Mouse (Mus musculus): ENCODE data around the gene Metrn.

Metrn gene

DNA sequence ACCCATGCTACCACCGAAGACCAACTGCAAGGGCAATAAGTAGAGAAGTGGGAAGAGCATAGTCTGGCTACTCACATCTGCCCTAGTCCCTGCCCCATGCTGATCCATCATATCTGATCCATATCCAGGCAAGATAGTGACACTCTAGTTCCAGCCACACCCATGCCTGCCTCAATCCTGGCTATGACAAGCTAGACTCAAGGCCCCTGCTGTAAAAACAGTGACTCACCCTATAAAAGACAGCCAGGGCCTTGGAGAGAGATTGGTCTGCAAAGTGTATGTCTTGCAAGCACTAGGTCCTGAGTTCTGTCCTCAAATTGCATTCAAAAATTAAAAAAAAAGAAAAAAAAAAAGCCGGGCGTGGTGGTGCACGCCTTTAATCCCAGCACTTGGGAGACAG is 9.6 kb upstream of the Metrn start:
- no peak for DNase-seq

DNA sequence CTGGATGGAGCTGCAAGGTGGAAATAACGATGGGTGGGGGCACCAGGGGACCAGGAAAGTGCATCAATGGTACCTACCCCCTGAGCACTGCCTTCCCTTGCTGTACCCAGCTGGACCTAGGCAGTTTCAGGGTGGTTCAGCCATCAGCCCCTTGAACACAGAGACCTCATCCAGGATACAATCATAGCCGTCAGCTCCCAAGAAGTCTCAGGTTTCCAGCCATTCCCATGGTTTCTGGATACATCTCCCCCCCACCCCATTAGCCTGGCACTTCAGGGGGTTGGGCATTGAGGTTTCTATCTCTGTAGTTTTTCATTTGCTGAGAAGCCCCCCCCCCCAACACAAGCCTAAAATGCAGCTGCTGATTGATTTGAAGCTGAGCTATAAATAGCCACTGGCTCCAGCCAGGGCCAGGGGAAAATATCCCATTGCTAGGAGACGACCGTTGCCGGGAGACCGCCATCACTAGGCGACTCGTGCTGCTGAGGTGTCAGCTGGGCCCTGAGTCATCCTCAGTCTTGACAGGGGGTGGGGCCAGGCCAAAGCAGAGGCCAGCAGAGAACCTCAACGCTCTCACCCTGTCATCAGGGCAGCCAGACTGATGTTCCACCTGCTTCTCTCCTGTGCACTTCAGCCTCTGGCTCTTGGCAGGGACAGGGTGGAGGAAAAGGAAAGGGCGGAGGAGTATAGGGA is 6.0 kb upstream of the Metrn start:
- DNase-seq = no peak

DNA sequence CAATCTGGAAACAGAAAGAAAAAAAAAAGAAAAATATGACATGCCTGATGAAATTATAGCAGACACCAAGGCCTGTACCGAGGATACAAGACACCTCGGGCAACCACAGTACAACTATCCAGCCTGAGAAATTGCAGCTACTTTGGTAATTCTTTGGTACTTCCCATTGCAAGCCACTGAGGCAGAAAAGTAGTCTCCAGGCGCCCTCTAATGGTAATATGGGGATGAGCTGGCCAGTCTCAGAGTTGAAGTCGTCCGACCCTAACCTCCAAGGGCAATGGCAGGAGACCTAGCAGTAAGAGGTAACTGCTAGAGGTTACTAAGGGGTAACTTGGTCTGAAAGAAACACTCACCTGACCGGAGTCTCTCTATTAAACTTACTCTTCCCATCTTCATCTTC is 4.1 kb upstream of the Metrn start:
- DNase-seq = peak; percentile 80

DNA sequence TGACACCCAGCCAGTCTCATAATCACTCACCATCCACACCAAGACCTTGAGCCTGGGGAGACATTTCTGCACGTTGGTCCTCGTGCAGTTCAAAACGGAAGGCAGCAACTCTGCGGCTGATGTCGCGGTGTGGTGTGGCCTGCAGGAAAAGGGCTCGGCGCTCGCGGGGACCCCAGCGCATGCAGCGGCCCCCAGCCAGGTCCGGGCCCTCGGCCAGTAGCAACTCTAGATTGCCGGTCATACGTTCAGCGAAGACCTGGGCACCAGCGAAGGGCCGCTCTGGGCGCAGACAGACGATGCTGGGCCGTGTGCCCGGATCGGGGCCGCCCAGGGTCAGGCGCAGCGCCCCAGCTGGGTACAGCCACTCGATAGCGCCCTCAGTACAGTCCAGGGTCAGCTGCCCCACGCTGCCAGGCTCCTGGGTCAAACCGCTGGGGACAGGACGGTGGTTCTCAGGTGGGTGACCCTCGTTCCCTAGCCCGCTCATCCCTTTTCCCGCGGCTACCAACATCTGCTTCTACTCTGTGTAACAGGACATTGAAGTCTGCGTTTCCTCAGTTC is 645 bp downstream of the Metrn start:
- peak; percentile 40 for DNase-seq

DNA sequence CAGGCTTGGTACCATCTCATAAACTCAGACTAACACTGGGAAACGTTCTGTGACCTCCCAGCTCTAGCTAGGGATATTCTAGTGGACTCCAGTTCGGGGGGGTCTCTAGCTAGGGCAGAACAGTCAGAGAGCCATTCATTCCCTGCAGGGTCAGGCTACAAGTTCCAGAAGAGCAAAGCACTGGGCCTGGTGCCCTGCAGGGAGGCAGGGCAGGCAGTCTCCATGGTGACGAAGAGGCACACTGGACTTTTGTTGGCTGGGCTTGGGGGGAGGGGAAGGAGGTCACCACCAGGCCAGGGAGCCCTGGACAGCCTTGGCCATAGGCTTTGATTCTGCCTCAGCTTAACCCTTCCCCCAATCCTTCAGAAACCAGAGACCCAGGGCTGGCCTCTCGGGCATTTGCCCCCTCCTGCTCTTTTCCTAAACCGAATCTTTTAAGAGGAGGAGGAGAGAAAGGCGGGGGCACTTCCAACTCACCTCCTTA is 1.3 kb downstream of the Metrn start, which contains the start of gene AC134908.4:
Gene AC134908.4 (minus strand): TSS at position 51 of the 484 bp plus-strand sequence.
- no peak for DNase-seq

DNA sequence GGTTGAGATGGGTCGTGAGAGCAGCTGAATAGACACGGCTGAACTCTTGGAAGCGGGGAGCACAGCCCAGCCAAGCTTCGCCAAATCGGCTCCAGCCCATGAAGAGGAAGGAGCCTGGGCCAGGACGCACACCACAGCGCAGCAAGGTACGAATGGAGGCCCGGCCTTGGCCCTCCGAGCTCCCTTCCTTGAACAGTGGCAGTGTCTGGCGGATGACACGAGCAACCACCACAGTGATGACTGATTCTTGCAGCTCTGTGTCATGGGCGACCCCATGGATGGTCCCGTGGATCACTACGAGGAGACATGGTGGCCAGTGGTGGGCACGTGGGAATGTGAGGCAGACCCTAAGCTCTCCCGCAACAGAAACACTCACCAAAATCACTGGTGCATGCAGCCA is 1.9 kb downstream of the Metrn start:
- no peak for DNase-seq

DNA sequence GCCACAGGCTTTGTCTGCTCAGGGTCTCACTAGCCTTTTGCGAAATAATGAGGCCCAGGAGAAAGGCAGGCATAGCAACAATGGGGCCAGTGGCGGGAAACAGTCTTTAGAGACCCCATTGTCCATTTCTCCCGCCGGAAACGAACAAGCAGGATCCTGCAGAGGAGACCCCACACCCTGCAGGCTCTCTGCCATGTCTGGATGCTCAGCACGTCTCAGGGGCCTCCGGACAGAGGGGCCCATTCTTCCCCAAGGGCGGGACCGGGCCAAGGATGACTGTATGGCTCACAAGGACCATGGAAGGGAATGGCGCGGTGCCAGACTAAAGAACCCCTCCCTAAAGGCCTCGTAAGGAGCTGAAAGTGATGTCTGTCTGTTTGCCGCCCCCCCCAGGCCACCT is 2.7 kb downstream of the Metrn start:
- DNase-seq = no peak

DNA sequence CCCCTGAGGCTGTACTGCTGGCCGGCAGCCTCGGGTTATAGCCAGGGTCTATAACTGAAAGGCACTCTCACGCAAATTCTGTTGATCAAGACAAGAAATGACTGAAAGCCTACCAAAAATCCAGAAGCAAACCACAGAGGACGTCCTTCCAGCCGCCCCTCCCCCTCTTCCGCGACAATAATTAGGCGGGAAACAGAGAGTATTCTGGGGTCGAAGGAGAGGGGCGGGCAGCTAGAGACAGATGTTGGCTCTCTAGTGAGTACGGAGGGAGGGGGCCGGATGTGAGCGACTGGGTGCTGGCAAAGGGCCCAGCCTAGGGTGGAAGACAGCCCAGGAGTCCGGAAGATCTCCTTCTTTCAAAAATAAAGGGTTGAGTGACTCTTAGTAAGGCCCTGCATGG is 4.3 kb downstream of the Metrn start, which contains the start of gene Fam173a:
Gene Fam173a (minus strand): TSS at position 287 of the 400 bp plus-strand sequence.
- peak; percentile 90 for DNase-seq

DNA sequence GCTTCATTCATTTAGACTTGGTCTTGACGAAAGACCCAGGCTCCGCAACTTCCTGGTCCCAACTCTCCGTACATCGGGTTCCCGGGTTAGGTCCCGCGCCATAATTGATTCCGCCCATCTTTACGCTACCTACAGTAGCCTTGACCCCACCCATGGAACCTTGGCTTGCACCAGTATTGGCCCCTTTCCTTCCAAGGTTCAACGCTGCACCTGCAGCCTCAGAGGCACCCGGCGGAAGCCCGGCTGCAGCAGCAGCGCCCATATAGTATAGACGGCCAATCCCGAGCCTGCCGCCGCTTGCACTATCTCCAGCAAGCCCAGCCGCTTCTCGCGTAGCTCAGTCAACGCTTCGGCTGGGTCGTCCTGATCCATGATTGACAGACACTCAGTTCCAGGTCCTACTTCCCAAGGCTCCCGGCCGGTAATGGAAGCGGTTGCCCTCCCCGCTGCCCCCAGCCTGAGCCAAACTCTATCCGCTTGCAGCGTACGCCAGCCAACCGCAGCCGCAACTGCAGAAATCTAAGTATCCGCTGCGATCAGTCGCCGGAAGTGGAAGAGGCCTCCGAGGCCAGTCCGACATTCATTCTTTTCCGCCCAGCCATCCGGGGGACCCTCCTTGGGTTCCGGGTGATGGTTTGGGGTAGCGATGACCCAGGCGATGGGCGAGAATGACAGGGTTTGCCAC is 5.0 kb downstream of the Metrn start:
- DNase-seq = peak; percentile 87

DNA sequence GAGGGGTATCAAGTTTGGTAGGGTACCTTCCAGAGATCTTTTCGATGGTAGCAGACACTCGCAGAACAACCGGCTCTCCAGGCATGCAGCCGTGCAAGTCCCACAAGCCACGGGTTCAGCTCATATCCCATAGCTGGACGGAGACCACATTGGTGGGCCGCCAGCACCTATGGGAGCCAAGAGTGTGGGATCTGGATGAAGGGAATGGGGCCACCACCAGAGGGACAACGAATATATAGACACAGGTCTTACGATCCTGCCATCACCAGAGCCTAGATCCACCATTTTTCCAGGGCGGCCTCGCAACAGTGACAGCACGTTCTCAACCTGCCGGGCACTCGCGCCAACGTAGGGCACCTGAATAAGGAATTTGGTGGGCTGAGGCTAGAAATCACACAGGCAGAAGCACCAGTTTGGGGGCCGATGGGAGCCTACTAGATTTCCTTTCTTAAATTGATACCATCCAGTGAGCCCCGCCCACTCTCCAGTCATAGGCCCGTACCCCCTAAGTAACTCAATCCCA is 5.6 kb downstream of the Metrn start:
- DNase-seq = no peak

DNA sequence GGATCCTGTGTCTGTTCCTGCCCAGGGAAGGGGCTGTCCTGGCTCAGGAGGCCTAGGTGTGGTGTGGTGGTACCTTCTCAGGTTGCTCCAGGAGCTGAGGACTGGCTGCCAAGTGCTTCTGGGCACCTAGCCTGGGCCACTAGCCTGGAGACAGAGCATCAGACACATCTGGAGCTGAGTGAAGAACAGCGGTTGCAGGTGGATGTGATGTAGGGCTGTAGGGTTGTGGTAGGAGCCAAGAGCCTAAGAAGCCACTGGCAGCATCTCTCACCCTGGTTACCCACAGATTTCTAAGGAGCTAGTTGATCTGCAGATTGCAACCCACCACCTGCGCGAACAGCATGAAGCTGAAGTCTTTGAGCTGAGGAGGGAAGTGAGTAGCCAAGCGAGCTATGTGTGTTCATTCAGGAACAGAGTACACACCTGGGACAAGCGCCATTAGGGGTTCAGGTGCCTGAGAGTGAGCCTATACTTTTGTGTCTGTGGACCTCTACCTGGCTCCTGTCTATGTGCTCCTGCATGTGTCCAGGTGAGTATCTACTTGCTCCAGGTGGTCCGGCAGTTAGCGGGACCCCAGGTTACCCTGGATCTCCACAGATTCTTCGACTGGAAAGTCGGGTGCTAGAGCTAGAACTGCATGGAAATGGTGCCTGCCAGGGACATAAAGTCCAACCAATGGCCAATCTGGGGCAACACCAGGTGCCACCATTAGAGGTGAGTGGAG is 10.0 kb downstream of the Metrn start:
- DNase-seq = no peak

DNA sequence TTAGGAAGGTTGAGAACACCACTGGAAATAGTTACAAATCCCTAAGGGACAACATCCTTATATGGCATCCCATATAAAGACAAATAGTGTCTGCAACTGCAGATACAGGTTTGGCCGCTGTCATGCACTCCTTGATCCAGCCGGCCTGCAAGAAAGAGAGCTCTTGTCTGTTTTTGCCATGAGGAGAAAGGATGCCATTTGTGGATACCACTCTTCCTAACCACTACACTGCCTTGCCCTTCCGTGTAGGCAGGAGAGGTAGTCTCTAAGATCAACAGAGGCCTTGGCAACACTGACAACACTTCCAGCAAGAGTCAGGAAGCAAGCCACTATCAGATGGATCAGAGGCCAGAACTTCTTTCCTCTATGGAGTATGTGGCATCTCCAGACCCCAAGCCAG is 10.7 kb downstream of the Metrn start, which contains the start of gene Ccdc78:
Gene Ccdc78 (plus strand): TSS at position 301 of the 400 bp plus-strand sequence.
- no peak for DNase-seq

DNA sequence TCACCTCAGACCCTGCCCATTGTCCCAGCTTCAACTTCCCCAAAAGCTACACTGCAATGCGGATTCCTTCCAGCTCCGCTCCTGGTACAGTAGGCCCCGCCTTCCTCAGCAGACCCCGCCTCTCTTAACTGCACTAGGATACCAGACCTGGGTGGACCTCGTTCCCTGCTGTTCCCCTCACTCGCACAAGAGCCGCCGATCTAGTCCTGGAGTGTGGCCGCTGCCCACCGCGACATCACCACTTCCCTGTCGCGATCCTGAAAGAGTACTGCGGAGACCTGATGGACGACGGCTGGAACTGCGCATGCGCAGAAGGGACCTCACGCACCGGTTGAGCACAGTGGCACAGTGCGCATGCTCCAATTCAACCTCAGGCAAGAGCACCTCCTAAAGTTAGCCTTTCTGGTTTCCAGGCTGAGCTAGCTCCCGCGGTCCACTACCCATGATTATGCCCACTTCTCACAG is 11.6 kb downstream of the Metrn start, which contains the start of gene Haghl:
Gene Haghl (minus strand): TSS at position 393 of the 465 bp plus-strand sequence.
- DNase-seq = peak; percentile 95

DNA sequence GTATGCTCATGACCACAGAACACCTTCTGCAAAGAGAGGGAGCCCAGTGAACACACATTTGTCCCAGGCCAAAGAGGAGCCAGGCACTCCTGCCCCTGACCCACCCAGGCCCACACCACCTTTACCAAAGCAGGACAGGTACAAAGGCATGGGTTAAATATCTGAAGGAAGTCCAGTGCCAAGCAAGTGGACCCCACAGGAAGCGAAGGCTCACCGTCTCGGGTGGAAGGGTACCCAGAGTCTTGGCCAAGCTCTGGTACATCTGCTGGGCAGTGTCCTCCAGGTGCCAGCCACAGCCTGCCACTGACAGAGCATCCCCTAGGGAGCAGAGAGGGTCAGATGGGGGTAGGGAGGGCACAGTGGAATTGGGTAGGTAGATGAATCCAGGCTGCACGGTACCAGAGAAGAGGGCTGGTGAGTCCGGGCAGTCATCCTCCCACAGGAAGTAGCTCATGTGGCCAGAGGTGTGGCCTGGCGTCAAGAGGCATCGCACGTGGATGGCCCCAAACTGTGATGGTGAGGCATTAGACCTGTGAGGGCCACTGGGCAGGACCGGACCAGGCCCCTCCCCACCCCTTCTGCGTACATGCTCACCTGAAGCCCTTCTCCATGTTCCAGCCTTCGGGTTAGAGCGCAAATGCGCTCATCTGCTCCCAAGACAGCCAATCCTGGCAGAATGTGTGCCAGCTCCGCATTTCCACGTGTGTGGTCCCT is 12.9 kb downstream of the Metrn start:
- DNase-seq = no peak

DNA sequence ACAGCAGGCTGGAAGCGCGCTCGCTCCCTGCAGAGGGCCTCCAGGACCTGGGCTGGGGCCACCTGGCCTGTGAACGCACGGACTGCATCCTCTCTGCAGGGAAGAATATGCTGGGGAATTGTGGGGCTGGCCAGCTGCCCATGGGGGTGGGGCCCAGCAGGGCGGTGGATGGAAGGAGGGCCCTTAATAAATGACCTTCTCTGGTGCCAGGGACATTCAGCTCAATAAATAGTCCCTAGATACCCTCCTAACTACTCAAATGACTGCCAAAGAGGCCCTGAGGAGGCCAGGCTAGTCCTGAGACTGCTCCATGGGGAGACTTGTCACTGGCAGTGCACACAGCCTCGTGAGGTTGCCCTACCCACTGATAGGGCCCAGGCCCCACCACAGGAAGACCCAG is 13.8 kb downstream of the Metrn start:
- DNase-seq = no peak

DNA sequence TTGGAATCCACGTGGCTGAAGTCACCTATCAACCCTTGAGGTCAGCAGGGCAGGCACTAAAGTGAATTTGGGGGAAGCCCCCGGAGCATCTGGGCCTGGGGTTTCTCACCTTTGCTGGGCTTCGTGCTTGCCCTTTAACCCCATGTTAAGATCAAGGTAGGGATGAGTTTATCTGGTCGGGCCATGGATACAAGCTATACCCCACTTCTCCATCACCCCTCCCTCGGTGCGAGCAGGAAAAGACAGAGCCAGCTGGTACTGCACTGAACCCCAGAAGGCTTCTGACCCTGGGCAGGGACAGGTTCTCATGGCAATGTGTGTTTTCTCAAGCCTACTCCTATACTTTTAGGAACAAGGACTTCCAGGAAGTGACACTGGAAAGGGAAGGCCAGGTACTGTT is 15.6 kb downstream of the Metrn start:
- DNase-seq = no peak

DNA sequence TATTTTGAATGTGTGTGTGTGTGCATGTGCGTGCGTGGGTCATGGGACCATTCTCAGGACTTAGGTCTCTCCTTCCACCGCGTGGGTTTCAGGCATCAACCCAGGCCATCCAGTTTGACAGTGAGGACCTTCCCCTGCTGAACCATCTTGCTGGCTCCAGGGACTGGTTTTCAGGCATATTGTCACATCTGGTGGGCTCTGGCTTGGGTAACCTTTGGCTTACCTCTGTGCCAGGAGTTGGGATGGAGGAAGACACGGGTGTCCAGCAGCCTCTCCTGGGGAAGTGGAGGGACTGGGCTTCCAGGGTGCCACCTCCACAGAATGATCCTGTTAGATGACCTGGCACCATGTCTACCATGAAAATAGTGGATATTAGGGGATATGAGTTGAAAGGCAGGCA is 19.0 kb downstream of the Metrn start:
- DNase-seq = no peak

DNA sequence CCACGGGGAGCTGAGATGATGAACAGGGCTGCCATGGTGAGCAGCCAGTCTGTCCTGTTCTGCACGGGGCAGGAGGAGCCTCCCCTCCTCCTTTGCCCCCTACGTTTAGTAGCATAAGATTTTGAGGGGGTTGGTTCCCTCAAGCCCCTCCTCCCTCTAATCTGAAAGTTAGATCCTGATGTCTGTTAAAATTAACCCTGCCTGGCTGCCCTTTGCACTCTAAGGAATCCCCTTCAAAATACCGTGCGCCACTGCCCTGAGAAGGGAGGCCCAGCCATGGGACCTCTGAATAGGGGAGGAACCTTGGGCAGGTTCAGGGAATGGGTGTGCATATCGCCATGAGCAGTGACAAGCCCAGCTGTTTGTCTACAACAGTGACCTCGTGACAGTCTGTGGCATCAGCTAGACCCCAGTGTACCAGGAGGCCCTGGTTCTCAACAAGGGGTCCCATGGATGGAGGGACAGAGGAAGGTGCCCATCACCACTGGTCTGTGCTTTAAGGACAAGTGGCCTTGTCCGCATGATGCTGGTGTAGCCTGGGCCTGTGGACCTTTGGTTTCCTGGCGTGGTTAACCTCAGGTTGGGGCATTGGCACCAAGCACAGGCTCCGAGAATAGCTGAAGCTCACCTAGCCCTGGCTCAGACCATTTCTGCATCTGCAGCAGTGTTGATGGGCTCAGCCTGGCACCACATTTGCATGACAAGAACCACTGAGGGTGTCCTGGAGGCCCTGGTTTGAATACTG is 21.4 kb downstream of the Metrn start:
- no peak for DNase-seq

DNA sequence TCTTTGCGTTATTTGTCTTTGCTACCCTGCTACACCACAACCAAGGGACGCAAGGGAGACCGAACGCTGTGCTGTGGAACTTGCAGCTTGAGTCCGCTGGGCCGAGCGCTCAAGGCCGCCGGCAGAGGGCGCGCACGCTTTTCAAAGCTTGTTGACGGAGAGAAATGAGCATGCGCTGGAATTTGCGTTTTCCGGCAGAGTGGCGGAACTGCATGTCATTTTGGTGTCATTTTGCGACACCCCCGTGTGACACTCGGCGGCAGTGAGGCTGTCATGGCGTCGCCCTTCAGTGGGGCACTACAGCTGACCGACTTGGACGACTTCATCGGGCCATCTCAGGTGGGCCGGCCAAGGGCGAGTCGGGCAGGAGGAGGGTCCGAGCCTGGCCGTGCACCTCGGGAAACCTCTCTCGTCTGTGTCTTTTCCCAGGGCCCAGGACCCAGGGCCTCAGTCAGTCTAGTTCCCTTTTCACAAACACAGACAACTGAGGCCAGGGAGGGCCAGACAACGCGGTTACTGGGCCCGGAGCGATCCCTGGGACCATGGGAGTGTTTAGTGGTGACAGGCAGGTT is 23.3 kb downstream of the Metrn start, which contains the start of gene Narfl:
Gene Narfl (plus strand): TSS at position 228 of the 572 bp plus-strand sequence.
- DNase-seq = peak; percentile 97

DNA sequence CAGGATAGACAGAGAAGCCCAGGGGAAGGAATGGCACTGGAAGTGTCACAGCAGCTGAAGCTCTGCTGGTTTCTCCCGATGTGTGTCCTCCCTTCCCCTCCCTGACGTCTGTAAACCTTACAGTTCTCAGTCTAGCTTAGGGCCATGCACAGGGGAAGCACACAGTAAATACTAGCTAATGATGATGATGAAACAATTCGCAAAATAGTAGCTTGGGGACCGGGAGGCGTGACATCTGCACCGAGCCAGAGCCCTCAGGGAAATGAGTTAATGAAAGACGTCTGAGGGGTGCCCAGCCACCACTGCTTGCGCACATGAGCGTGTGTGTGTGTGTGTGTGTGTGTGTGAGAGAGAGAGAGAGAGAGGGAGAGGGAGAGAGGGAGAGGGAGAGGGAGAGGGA is 27.6 kb downstream of the Metrn start:
- DNase-seq = no peak

DNA sequence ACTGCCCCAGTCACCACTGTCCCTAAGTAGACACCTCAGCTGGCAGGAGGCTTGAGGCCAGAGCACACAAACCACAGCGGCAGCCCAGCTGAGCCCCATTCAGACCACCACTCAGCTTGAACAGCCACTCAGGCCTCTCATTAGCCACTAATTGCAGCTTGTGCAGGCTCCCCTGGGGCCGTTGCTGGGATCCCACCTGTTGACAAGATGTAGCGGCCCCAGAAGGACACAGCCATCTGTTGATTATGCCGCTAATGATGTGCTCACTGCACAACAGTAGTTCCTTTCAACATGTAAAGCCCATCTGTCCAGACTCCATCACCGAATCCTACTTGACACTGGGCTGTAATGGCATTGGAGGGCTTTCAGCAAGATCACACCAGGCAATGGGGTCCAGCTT is 31.1 kb downstream of the Metrn start:
- no peak for DNase-seq
